Mouse (Mus musculus): ENCODE results near the gene Rcan1.
"Not testable (repeated sequence)": the region's sequence is repeated elsewhere in the genome, so short reads cannot be mapped to it uniquely, and the experiment has no call there.

Rcan1 gene

GRCm38 (mm10) chr16:92470706-92471105, at the start of gene Rcan1:
Gene Rcan1 (minus strand): TSS chr16:92470867.
- no peak for DNase-seq (ENCODE audit: low spot score in 2 of 2)

GRCm38 (mm10) chr16:92519820-92520492, 49.3 kb upstream of the Rcan1 start:
- peak in 1 of 2 experiments; percentile 58 for DNase-seq (ENCODE audit: low spot score in 2 of 2)

GRCm38 (mm10) chr16:92518718-92519117, 48.1 kb upstream of the Rcan1 start:
- DNase-seq (ENCODE audit: low spot score in 2 of 2) = no peak

- DNase-seq (ENCODE audit: low spot score in 2 of 2) = no peak
Measured at GRCm38 (mm10) chr16:92516139-92516538, 45.5 kb upstream of the Rcan1 start.

GRCm38 (mm10) chr16:92514896-92515295, 44.2 kb upstream of the Rcan1 start:
- not testable (repeated sequence) for DNase-seq (ENCODE audit: low spot score in 2 of 2)

GRCm38 (mm10) chr16:92511773-92512391, 41.2 kb upstream of the Rcan1 start:
- DNase-seq (ENCODE audit: low spot score in 2 of 2) = peak in 1 of 2 experiments; percentile 52

GRCm38 (mm10) chr16:92510835-92511772, 40.4 kb upstream of the Rcan1 start:
- no peak for DNase-seq (ENCODE audit: low spot score in 2 of 2)

- no peak for DNase-seq (ENCODE audit: low spot score in 2 of 2)
Measured at GRCm38 (mm10) chr16:92507573-92507972, 36.9 kb upstream of the Rcan1 start.

- no peak for DNase-seq (ENCODE audit: low spot score in 2 of 2)
Measured at GRCm38 (mm10) chr16:92503105-92503504, 32.4 kb upstream of the Rcan1 start.

- DNase-seq (ENCODE audit: low spot score in 2 of 2) = no peak
Measured at GRCm38 (mm10) chr16:92500534-92500933, 29.9 kb upstream of the Rcan1 start.

- no peak for DNase-seq (ENCODE audit: low spot score in 2 of 2)
Measured at GRCm38 (mm10) chr16:92499324-92499723, 28.7 kb upstream of the Rcan1 start.

GRCm38 (mm10) chr16:92498589-92498981, 27.9 kb upstream of the Rcan1 start:
- DNase-seq (ENCODE audit: low spot score in 2 of 2) = no peak

- DNase-seq (ENCODE audit: low spot score in 2 of 2) = no peak
Measured at GRCm38 (mm10) chr16:92497851-92498588, 27.4 kb upstream of the Rcan1 start.

- DNase-seq (ENCODE audit: low spot score in 2 of 2) = no peak
Measured at GRCm38 (mm10) chr16:92489356-92489755, 18.7 kb upstream of the Rcan1 start.

- DNase-seq (ENCODE audit: low spot score in 2 of 2) = no peak
Measured at GRCm38 (mm10) chr16:92488456-92488855, 17.8 kb upstream of the Rcan1 start.

- DNase-seq (ENCODE audit: low spot score in 2 of 2) = peak; percentile 13 to 51
Measured at GRCm38 (mm10) chr16:92487489-92487888, 16.8 kb upstream of the Rcan1 start.

GRCm38 (mm10) chr16:92487086-92487485, 16.4 kb upstream of the Rcan1 start:
- no peak for DNase-seq (ENCODE audit: low spot score in 2 of 2)

- no peak for DNase-seq (ENCODE audit: low spot score in 2 of 2)
Measured at GRCm38 (mm10) chr16:92485436-92485835, 14.8 kb upstream of the Rcan1 start, which contains the start of gene Clic6. Gene Clic6 (plus strand): TSS chr16:92485736.

GRCm38 (mm10) chr16:92478561-92479150, 8.0 kb upstream of the Rcan1 start:
- DNase-seq (ENCODE audit: low spot score in 2 of 2) = peak in 1 of 2 experiments; percentile 63

GRCm38 (mm10) chr16:92475093-92475860, 4.6 kb upstream of the Rcan1 start:
- DNase-seq (ENCODE audit: low spot score in 2 of 2) = no peak

Measured in thymus, postnatal 10 days (tissue).